Mouse (Mus musculus) adrenal gland, postnatal 36 days (tissue): ENCODE measurements at regions not wholly inside any gene's neighbourhood (a gene's known extent, or its start where the extent isn't known, plus 50 kb on each side); places are given as distances from the start of the nearest gene placed in this dataset.

Source experiments
- DNase-seq, 2 experiments: peaks; one replicate each; pipeline ENCODE4 v3.0.0; 2021; ENCODE audit warnings: mixed read lengths in 1 of 2

DNA sequence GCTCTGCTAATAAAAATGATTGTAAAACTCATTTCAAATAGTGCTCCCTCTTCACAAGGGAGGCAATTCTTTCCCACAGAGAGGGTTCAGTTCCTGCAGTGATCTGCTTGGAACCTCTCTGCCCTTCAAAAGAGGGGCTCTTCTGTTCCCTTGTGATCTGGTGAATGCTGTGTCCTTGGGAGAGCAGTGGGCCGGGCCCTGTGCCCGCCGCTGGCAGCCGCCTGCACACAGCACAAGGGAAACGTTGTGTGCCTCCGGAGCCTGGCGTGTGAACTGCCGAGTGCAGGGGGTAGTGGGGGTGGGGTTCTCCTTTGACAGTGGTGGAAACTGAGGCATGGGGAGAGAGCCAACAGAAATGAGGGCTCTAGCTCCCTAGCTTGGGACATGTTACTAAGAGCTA lies 54.4 kb upstream of the Csrp1 start:
- DNase-seq, result peak; percentile 51 to 71

DNA sequence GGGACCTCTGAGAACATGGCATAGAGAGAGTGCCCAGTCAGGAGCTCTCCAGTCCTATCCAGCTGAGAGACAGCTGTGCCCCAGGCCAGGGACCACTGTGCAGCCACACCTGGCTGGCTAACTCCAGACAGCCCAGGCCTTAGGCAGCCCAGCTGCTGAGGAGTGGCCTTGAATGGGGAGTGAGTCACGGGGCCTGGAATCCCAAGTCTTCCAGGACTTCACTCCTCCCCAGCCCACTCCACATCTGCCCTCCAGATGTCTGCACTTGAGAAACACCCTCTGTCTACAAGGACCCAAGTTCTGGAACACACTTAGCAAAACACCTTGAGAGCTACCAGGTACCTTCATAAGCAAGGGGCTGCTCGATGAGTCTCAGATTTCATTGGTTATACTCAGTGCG lies 51.5 kb upstream of the Csrp1 start:
- peak; percentile 70 to 71 for DNase-seq

DNA sequence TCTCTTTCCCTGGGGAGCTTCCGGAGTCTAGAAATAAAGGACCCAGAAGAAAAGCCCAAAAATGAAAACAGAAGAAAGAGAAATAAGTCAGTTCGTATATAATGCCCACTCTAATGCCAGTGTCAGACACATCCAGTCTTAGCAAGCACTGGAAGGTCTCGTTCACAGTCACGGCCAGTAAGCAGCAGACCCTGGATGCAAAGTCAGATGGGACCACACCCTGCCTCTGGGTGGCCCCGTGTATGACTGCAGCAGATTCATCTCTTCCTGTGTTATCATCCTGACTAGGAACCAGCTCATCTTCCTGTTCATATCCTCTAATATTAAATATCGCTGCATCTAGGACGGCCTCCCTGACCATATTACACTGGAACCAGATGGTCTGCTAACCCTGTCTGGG lies 50.9 kb upstream of the Csrp1 start:
- no peak for DNase-seq

DNA sequence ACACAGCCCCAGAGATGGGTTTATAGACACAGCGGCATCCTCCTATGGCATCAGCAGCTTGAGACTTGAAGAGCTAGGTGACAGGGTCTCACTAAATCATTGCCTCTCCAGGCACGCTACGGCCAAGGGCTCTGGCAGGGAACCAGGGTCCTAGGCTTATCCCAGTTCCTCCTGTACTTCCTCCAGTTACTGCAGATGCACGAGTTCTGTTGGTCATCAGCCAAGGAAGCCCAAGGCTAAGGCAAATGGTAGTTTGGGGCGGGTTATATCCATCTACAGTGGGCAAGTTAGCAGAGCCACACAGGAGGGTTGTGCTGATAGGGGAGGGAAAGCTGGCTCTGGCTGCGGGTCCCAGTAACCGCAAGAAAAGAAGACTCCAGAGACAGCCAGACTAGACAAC lies 50.1 kb upstream of the Csrp1 start:
- DNase-seq, result peak; percentile 79 to 87
